Mouse (Mus musculus) heart, postnatal 0 days (tissue): ENCODE results near the gene Radil. TPM values are rescaled to one million over a fixed set of nuclear protein-coding genes. Genes with fewer than 3 reads are reported as not detected.

Experiments
- ATAC-seq: fragments of 200-750 bp; cut with Nextera tagmentation; 2 replicates; pipeline ENCODE4 v1.8.0; 2017; ENCODE audit warnings: low read depth, moderate number of reproducible peaks, moderate library complexity; ENCODE audit not compliant: insufficient read depth
- DNase-seq: peaks from one replicate; pipeline ENCODE4 v3.0.0-alpha.2; 2016; ENCODE audit warnings: low spot score
- H3K27ac ChIP-seq: fragments of 300-500 bp; sonication (generic); 2 replicates; pipeline ENCODE4 v1.5.1; 2014; ENCODE audit warnings: low read depth, mild to moderate bottlenecking
- H3K27me3 ChIP-seq: fragments of 300-500 bp; sonication (generic); 2 replicates; pipeline ENCODE4 v1.6.1; 2014; ENCODE audit warnings: low read length, mixed read lengths; ENCODE audit not compliant: control insufficient read depth, insufficient read depth
- H3K36me3 ChIP-seq: fragments of 300-500 bp; sonication (generic); replicated peaks from 2 replicates; pipeline ENCODE4 v1.6.1; 2014; ENCODE audit warnings: low read length, mixed read lengths; ENCODE audit not compliant: control insufficient read depth, insufficient read depth
- H3K4me1 ChIP-seq: fragments of 300-500 bp; sonication (generic); 2 replicates; pipeline ENCODE4 v1.6.1; 2014; ENCODE audit warnings: antibody characterized with exemption; ENCODE audit not compliant: control insufficient read depth, insufficient read depth
- H3K4me2 ChIP-seq: fragments of 300-500 bp; sonication (generic); 2 replicates; pipeline ENCODE4 v1.6.1; 2014; ENCODE audit warnings: low read depth, mild to moderate bottlenecking, low read length, moderate library complexity
- H3K4me3 ChIP-seq: fragments of 300-500 bp; sonication (generic); 2 replicates; pipeline ENCODE4 v1.5.1; 2014; ENCODE audit warnings: low read depth, low read length
- H3K9ac ChIP-seq: fragments of 300-500 bp; sonication (generic); replicated peaks from 2 replicates; pipeline ENCODE4 v1.6.1; 2014; ENCODE audit warnings: low read depth, low read length, mixed read lengths
- H3K9me3 ChIP-seq: fragments of 300-500 bp; sonication (generic); replicated peaks from 2 replicates; pipeline ENCODE4 v1.6.1; 2016; ENCODE audit warnings: low read length; ENCODE audit not compliant: control insufficient read depth
- CTCF ChIP-seq: IDR thresholded peaks from 2 replicates; pipeline ENCODE4 v1.5.1; 2016; ENCODE audit warnings: antibody characterized with exemption, control low read depth, low read depth
- EP300 ChIP-seq: IDR thresholded peaks from 2 replicates; pipeline ENCODE4 v1.6.1; 2016; ENCODE audit warnings: antibody characterized with exemption, low read depth
- WGBS: fragments of 180-500 bp; shearing (Covaris S2); extraction: QIAGEN DNeasy Blood & Tissue Kit; methylation state at CpG from one replicate; pipeline ENCODE4 v1.1.7; 2014; 5-methylcytosine and 5-hydroxymethylcytosine counted together
- polyA plus RNA-seq: library from polyadenylated mRNA; unstranded; fragments of >200 nt; fragmentation: Nextera tagmentation; extraction: Ambion mirVana; gene quantifications from 2 replicates; pipeline ENCODE4 v1.2.1, GENCODE M21; 2015
- total RNA-seq: library from RNA; depleted of rRNA; stranded (reverse); fragments of >200 nt; gene quantifications from 2 replicates; pipeline ENCODE4 v1.2.3, GENCODE M21; 2014; ENCODE audit warnings: low replicate concordance

Gene Radil
- total and polyA plus RNA-seq, 2 experiments from 2014 or later = 2.9 to 4.3 TPM

- H3K4me1 ChIP-seq = peaks cover 7% of the 10 kb centered on the region; the same call in 1 of the 2 replicates
- no peaks in the 10 kb centered on the region for H3K9me3 ChIP-seq
- 61% methylated on average over 15 of the region's 15 CpGs for WGBS
- H3K36me3 ChIP-seq = peaks cover 60% of the 10 kb centered on the region
- no peak overlapping the region for H3K4me3 ChIP-seq
- no peak overlapping the region for H3K9ac ChIP-seq
- TF ChIP-seq EP300 = no peak
- no peak for TF ChIP-seq CTCF
- no peak for ATAC-seq
- H3K27me3 ChIP-seq = no peaks in the 10 kb centered on the region
- H3K27ac ChIP-seq = no peak overlapping the region
- no peak overlapping the region for H3K4me2 ChIP-seq
- DNase-seq = no peak
These were observed 94.6 kb downstream of the Radil start for GRCm38 (mm10) chr5:142456318-142456717.

- ATAC-seq (no peak), DNase-seq (no peak)
- Histone ChIP-seq H3K27me3 (no peaks in the 10 kb centered on the region), H3K9me3 (no peaks in the 10 kb centered on the region), H3K36me3 (peaks cover 71% of the 10 kb centered on the region), H3K4me2 (no peak overlapping the region), H3K4me3 (no peak overlapping the region), H3K9ac (no peak overlapping the region), H3K27ac (no peak overlapping the region), H3K4me1 (peaks cover 7% of the 10 kb centered on the region; the same call in 1 of the 2 replicates)
- 91% methylated on average over 13 of the region's 13 CpGs for WGBS
- no peak for TF ChIP-seq EP300
- TF ChIP-seq CTCF = no peak
These were observed 97.2 kb downstream of the Radil start for GRCm38 (mm10) chr5:142453742-142454141.

GRCm38 (mm10) chr5:142451759-142452158 lies 99.1 kb downstream of the Radil start:
- Histone ChIP-seq H3K27ac (no peak overlapping the region), H3K36me3 (peaks cover 51% of the 10 kb centered on the region), H3K27me3 (no peaks in the 10 kb centered on the region), H3K9ac (no peak overlapping the region), H3K4me3 (no peak overlapping the region), H3K9me3 (no peaks in the 10 kb centered on the region), H3K4me1 (no peaks in the 10 kb centered on the region), H3K4me2 (no peak overlapping the region)
- DNase-seq (no peak), ATAC-seq (no peak)
- 35% methylated on average over 1 of the region's 1 CpGs for WGBS
- TF ChIP-seq CTCF (no peak), EP300 (no peak)

GRCm38 (mm10) chr5:142450846-142451245 lies 100.1 kb downstream of the Radil start:
- Histone ChIP-seq H3K36me3 (peaks cover 43% of the 10 kb centered on the region), H3K9ac (no peak overlapping the region), H3K9me3 (no peaks in the 10 kb centered on the region), H3K27me3 (no peaks in the 10 kb centered on the region), H3K4me3 (no peak overlapping the region), H3K27ac (no peak overlapping the region), H3K4me2 (no peak overlapping the region), H3K4me1 (0 out of 2 replicates have a peak, but pooled peaks cover under 1% of the 10 kb centered on the region)
- DNase-seq (no peak), ATAC-seq (no peak)
- TF ChIP-seq EP300 = no peak
- TF ChIP-seq CTCF = no peak
- WGBS = 89% methylated on average over 9 of the region's 9 CpGs

- Histone ChIP-seq H3K4me2 (no peak overlapping the region), H3K4me3 (no peak overlapping the region), H3K27ac (no peak overlapping the region), H3K27me3 (no peaks in the 10 kb centered on the region), H3K9me3 (no peaks in the 10 kb centered on the region), H3K4me1 (peaks cover 15% of the 10 kb centered on the region; the same call in 1 of the 2 replicates), H3K36me3 (peaks cover 23% of the 10 kb centered on the region), H3K9ac (no peak overlapping the region)
- DNase-seq (no peak), ATAC-seq (no peak)
- 69% methylated on average over 12 of the region's 12 CpGs for WGBS
- TF ChIP-seq EP300 = no peak
- no peak for TF ChIP-seq CTCF
These were observed 102.3 kb downstream of the Radil start for GRCm38 (mm10) chr5:142448623-142449022.

- H3K9ac ChIP-seq = no peak overlapping the region
These were observed 102.8 kb downstream of the Radil start for GRCm38 (mm10) chr5:142448076-142448475.

More at GRCm38 (mm10) chr5:142448076-142448475, 102.8 kb downstream of the Radil start:
- Histone ChIP-seq H3K4me1 (peaks cover 15% of the 10 kb centered on the region; the same call in 1 of the 2 replicates), H3K4me2 (0 out of 2 replicates have a peak overlapping the region, but pooled peaks have one; percentile 7), H3K36me3 (peaks cover 18% of the 10 kb centered on the region), H3K27ac (no peak overlapping the region), H3K27me3 (no peaks in the 10 kb centered on the region), H3K4me3 (no peak overlapping the region), H3K9me3 (no peaks in the 10 kb centered on the region)
- ATAC-seq (peak; percentile 55), DNase-seq (peak; percentile 79)
- peak; percentile 99 for TF ChIP-seq CTCF
- TF ChIP-seq EP300 = no peak
- 12% methylated on average over 9 of the region's 9 CpGs for WGBS
